Mouse (Mus musculus): ENCODE data around the gene Gm21987. TPM values are rescaled to one million over a fixed set of nuclear protein-coding genes. Genes with fewer than 3 reads are reported as not detected.

Gene Gm21987
- total RNA-seq, 2 experiments from 2014 or later, result not detected

DNA sequence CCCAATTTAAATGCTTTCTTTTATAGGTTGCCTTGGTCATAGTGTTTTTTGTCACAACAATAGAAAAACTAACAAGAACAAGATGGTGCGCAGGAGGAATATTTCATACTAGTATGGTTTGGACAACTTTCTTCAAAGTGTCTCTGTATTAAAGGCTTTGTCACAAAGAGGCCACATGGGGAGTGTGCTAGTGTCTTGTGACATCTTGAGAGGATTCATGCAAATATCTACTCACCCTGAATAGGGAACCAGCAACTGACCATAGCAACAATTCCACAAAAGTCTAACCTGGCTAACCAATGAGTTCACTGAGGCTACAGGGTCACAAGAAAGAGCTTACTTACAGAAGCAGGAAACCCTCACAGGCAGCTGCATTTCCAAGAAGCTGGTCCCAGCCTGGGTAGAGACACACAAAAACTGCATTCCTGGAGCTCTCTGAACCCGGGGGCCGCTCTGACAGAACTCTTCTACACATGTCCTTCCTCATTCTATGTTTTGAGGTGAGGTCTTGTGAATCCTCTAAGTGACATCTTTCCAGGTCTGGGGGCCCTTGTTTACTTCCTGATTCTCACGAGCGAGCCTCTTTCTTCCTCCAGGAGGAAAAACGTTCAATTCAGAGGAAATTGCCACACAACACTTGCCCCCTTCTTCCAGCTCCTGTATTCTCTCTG lies 48.4 kb downstream of the Gm21987 start:
- DNase-seq, result no peak

DNA sequence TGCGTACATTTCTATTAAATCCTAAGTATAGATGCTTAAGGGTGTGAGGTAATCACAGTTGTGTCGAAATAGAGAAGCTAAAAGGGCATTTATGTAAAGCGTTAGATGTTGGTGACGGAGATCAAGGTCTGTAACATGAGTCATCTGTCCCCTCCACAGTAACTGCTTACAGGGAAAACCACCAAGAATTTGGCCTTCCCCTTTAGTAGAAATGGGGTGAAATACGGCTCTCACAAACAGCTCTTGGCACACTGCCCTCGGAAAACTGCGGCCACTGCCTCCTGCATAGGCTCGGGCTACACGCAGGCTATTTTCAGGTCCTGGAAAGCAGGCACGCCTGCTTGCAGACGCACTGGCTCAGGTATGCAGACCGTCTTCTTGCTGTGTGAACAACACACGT lies 49.3 kb downstream of the Gm21987 start:
- DNase-seq, result peak; percentile 91

DNA sequence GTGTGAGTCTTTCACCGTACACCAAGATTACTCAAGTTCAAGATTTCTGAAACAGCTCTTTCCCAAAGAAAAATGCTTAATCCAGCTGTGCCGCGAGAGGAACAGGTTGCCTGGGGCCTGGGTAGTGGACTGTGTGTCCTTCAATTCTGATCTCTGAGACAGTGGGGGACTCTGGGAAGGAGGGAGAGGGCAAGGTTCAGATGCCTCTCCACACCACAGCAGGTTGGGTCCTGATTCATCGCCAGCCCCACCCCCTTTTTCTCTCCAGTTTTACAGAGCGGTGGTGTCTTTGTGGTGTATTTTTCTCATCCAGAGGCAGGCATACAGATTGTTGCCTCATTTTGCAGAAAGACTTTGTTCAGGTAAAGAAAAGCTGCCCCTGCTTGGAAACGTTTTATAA lies 51.4 kb downstream of the Gm21987 start:
- DNase-seq, result no peak

DNA sequence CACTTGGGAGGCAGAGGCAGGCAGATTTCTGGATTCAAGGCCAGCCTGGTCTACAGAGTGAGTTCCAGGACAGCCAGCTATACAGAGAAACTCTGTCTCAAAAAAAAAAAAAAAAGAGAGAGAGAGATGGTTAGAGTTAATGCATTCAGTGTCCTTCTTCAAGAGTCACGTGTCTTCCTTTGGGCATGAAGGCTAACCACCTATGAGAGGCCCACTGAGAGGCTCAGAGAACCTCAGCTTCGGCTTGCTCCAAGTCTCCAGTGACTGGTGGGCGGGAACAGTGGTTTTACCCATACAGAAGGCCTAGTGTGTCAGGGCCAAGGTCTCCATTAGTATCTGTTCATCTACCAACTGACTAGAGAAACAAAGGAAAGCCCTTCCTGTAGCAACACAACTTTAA lies 52.2 kb downstream of the Gm21987 start:
- DNase-seq, result no peak

DNA sequence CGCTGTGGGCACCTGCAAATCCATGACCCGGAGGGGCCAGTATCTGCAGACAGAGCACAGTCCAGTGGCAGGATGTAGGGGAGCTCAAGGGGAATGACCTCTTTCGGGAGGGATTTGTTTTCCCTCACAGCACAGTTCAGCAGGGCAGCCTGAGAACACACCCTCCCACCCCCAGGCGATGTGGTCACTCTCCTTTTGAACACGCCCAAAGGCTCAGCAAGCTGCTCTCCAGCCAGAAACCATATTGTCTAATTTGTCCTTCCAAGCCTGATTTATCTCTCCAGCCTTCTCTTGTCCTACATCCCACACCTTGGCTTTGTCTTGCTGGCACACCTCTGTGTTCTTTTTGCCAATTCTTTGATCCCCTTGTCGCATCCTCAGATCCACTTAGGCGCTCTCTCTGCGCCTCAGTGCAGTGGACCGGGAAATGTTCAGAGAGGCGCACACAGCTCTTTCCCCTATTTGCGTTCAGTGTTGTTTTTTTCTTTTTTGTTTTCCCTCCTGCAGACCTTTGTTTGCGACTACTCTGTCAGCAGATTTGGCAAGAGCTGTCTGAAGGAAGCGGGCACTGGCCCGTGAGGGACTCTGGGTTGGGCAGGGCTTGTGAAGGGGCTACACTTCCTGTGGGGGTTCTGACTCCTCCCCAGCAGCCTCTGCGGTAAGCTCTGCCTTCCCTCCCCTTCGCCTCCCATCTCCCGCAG lies 52.8 kb downstream of the Gm21987 start:
- DNase-seq, result peak; percentile 74

DNA sequence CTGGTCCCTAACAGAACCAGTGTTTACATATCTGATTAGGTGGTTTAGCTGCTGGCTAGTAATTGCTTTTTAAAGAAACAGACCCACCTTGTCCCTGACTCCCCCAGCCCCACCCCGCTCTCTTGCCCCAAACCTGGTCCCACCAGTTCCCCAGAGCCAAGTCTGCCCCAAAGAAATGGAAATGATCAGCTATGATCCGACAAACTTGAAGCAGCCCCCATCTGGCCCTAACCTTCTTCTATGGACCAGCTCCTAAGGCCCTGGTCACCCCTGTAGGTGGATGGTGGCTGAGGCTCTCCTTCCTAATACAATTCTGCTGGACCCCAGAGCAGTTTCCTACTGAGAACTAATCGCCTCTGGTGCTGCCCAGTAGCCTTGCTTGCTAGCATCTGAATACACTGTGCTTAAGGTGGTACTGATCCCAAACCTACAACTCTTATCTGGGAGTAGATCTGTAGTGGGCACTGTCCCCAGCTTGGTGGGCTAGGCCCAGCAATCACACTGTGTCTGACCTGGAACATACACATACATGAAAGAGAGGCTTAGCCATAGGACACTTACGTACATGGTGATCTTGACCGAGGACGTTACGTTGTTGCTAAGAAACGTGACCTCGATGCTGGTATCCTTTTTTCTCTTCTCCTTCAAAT lies 53.6 kb downstream of the Gm21987 start:
- peak; percentile 39 for DNase-seq

DNA sequence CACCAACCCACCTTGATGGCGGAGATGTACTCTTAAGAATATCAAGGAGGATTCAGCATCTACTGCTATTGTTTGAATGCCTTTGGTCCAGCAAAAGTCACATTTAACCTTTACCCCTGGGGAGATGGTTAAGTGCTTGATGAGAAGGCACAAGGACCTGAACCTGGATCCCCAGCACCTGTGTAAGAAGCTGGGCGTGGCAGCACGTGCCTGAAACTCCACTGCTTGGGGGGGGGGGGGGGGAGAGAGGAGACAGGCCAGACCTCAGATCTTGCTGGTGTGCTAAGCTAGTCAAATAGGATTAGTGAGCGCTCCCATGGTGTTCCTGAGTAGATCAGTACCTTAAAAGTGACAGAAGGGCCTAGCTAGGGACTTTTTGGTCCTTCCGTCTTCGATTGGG lies 54.6 kb downstream of the Gm21987 start:
- DNase-seq, result no peak

DNA sequence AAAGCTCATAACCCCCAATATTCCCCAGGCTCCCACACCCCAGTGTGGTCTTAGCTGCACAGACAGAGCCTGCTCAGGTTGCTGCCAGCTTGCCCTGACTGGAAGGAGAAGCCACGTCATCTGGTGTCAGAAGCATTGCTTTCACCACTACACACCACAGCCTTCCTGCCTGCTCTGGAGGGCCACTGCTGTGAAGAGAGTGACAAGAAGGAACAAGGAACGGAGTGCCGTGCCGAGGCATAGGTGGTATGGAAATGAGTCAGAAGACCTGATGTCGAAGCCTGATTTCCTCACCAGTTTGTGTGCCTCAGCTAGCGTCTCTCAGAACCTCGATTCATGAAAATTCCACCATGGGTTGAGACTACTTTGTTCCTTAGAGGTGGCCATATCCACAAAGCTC lies 56.8 kb downstream of the Gm21987 start:
- DNase-seq, result no peak

DNA sequence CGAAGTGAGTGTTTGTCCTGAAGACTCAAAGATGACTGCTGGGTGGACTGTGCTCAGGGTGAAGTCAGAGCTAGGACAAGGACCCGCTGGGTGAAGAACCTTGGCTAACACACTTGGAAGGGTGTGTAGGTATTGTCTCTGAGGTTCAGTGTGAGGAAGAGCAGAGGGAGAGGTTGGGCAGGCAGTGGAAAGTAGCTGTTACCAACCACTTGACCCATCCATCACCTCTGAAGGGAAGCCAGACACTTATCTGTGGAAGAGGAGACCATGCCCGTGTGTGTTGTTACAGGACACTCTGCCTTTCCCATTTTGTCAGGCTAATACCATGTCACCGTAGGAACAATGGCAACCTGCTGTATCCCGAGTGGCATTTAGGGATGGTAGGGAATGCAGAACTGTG lies 59.5 kb downstream of the Gm21987 start:
- DNase-seq, result no peak

DNA sequence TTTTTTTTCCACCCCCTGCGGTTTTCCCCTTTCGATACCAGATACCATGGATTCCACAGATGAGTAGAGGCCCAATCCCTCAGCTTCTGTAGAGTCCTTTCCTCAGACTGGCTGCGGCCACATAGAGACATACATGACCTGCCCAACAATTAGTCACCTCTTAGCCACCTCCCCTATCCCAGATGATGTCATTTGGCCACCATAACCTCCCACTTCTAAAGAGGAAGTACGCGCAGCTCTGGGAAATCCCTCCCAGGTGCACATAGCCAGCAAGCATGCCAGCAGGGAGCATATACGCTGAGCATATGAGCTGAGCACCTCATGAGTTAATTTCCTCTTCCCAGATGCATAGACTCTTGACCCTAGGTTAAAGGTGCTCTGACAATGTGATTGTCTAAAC lies 59.9 kb downstream of the Gm21987 start:
- no peak for DNase-seq

DNA sequence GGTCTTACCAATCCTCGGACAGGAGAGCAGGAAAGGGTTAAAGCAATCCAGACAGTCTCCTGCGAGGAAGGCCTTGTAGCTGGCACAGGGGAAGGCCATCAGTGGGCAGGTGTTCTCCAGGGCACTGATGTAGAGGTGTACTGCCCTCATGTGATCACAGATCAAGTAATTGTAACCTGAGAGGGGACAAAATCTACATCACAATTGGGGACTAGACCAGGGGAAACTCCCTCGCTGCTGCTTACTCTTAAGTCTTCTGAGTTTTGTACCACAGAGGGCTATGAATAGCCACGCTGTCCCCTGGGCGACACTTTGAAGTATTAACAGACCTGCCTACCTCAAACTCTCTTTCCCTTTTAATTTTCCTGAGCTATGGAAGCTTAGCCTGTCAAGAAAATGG lies 60.7 kb downstream of the Gm21987 start:
- DNase-seq, result no peak

DNA sequence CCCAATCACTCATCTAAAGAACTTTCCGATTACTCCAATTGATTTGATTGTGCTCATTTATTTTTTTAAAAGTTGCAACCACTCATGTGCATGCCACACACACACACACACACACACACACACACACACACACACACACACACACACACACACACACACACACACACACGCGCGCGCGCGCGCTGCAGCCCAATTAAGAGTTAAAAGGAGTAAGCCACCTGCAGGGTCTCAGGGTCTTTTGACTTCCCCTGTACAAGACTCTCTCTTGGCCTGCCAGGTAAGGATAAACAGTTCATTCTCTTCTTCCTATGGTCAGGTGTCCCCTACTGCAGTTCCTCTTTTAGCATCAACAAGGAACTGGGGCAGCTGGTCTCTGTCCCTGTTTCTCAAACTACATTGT lies 61.6 kb downstream of the Gm21987 start:
- DNase-seq, result no peak

Other genes with a start within 250 kb of the Gm21987 start
- 10 to 100 TPM in 1 of 2 experiments, 1 to 10 TPM in 1; 2.6 to 14.2 TPM for gene Nr1i2, start 52.2 kb upstream of the Gm21987 start, total RNA-seq (2021)
- gene Maats1, start 4.9 kb upstream of the Gm21987 start, total RNA-seq (2021), result under 1 TPM; 0.42 to 0.51 TPM
- gene Cox17, start within 50 bp of the Gm21987 start, total RNA-seq (2021), result 100 to 1,000 TPM; 385 to 411 TPM
- 1 to 10 TPM; 4.6 to 8.5 TPM for gene Popdc2, start 15.2 kb downstream of the Gm21987 start, total RNA-seq (2021)
- 10 to 100 TPM; 19.9 to 29.6 TPM for gene Pla1a, start 86.1 kb downstream of the Gm21987 start, total RNA-seq (2021)
- gene Adprh, start 105.7 kb downstream of the Gm21987 start, total RNA-seq (2021), result 10 to 100 TPM; 37.0 to 40.0 TPM
- under 1 TPM; 0.73 to 0.96 TPM for gene Cd80, start 108.5 kb downstream of the Gm21987 start, total RNA-seq (2021)
- gene Timmdc1, start 175.6 kb downstream of the Gm21987 start, total RNA-seq (2021), result 10 to 100 TPM; 43.5 to 52.7 TPM
- gene Poglut1, start 203.2 kb downstream of the Gm21987 start, total RNA-seq (2021), result 10 to 100 TPM; 20.4 to 25.6 TPM
- 10 to 100 TPM; 57.2 to 60.1 TPM for gene Tmem39a, start 211.7 kb downstream of the Gm21987 start, total RNA-seq (2021)